Mouse (Mus musculus): ENCODE results near the gene Ttf1.

The Ttf1 gene

DNA sequence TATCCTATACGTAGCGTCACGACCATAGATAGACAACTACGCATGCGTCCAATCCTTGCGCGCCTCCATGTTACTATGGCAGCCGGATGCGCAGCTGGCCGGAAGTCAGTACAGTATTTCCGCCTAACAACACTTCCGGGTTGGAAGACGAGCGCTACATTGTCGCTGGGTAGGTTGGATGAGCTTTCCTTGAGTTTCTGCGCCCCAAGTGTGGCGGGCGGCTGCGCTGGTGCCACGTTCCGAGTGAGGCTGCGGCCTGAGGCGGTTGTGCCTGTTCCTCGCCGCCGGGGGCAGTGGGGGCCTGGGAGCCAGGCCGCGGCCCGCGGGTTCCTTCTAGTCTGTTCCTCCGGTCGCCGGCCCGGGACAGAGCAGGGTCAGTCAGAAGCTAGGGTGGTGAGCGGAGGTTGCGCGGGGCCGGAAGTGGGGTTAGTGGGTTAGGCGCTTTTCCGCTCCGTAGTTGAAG lies at the start of gene Ttf1:
TSS of gene Ttf1 (plus strand) at position 128 of the 463 bp plus-strand sequence.
- DNase-seq (ENCODE audit: low spot score), result peak; percentile 90

DNA sequence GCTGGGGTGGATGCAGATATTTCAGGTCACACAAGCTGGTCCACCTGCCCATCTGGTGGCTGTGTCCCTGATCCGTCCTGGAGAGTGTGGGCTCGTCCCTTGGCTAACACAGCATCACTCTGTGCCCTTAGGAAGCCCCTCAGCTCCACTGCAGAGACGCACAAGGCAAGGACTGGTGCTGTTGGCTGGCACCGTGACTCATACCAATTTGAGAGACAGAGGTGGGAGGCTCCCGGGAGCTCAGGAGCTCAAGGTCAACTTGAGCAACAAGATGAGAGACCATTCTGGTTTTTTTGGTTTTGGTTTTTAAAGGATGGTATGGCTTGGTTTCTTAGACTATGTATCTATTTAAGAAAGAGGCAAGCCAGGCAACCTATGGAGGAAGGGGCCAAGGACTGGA lies 47.5 kb upstream of the Ttf1 start:
- no peak for DNase-seq (ENCODE audit: low spot score)

- DNase-seq (ENCODE audit: low spot score), result no peak
These were observed 43.2 kb upstream of the Ttf1 start for GRCm38 (mm10) chr2:29016599-29017587.

DNA sequence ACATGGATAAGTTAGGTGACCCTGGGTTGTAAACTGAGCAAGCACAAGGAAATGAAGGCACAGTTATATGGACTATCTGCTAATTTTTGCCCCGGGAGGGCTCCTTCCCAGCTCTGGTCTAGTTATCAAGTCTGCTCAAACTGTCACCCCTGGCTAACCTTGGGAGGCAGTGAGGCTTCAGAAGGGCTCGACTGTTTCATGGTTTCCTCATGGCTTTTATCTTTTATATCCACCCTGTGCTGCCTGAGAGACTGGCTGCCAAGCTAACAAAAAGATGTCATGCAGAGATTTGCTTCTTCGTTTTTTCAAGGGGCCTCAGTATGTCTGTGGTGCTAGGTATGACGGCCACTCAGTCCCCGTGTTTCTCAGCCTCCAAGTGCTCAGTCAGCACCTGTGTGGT lies 41.4 kb upstream of the Ttf1 start:
- DNase-seq (ENCODE audit: low spot score), result no peak

DNA sequence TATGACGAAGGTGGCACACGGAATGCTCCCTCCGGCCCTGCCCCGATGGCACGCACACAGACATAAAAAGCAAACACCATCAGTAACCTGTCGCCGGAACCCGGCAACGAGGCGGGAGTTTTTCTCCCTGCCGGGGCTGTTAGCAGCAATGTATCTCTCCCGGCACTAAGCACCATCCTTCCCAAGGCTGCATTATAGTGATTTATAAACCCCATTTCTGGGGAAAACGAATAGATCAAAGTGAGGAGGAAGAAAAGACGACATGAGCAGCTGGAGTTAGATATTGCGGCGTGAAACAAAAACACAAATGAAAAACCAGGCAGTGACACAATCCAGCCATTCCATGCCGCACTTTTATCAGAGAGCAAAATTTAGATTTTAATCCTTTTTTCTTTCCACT lies 39.0 kb upstream of the Ttf1 start:
- DNase-seq (ENCODE audit: low spot score), result no peak

DNA sequence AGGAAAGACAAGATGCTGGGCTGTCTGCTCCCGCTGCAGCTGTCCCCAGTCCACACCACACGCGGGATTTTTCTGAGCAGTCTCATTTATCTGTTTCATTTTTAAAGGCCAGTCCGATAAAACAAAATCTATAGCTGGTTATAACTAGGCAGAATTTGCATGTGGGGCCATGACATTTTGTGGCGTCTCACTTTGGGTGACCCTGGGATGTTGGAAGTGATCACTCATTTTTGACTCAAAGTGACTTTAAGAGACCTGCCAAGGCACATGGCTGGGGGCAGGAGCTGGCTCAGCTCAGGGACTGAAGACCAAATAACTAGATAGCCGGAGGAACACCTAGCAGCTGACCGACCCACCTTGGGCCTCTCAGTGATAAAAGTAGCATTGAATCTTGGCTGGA lies 37.1 kb upstream of the Ttf1 start:
- no peak for DNase-seq (ENCODE audit: low spot score)

GRCm38 (mm10) chr2:29025284-29025683 lies 34.8 kb upstream of the Ttf1 start:
- DNase-seq (ENCODE audit: low spot score), result no peak

DNA sequence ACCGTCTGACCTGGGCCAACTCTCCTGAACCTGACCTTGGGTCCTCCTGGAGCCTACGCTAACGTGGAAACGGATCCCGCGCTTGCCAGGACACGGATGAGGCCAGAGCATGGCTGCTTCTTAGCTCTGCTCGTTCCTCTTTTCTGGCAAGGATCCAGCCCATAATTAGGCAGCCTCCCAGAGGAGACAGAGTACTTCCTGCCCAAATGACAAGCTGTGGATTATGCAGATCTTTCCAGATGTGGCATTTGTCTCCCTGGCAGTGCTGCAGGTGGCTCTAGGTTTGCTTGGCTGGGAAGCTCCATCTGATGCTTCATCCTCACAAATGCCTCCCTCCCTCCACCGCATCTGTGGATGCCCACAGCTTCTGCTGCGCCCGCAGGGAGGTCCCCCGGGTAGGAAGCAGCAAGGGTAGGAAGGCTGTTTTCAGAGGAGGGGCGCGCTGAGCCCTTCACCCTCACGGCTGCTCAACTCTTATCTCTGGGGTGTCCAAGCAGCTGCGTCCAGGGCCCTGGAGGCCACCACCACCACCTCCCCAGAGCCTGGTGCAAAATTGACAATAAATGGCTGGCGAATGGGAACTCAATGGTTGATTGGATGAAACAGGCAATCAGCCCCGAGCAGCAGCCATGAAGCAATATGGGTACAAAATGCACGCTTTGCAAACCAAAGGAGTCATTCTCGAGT lies 29.9 kb upstream of the Ttf1 start:
- no peak for DNase-seq (ENCODE audit: low spot score)

- no peak for DNase-seq (ENCODE audit: low spot score)
These were observed 28.1 kb upstream of the Ttf1 start for GRCm38 (mm10) chr2:29031951-29032350.

DNA sequence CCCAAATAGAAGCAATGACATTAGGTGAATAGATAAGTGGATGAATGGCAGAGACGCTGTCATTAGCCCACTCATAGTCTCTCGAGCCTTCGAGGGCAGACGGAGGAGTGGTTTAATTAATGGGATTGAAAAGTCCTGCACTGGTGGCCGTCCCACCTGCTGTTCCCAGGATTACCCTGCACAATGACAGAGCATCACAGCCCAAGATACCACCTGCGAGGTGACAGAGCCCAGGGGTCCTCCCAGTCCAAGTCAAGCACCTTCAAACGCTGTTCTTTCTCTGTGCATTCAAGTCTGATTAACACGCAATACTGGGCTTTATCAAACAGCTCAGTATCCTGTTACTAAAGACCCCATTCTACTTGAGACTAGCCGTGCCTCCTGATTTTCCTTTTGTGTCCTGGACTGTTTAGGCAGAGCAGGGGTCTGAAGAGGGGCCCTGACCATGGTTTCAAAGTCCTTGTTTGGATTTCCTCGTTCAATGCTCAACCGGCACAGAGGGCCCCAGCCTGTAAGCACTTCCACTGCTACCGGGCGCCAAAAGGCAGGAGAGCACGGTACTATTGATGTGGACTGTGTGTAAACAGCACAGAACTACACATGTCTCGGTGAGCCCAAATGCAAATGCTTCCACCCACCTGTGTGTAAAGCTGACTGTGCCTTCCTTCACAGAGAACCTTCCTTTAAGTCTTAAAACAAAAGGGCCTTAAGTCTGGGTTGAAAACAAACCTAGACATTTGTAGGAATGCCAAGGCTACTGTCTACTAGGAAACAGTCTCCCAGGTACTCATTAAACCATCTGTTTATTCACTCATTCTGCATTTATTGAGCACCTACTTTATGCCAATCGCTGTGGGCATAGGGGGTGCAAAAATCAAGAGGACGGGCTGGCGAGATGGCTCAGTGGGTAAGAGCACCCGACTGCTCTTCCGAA lies 25.3 kb upstream of the Ttf1 start:
- no peak for DNase-seq (ENCODE audit: low spot score)

DNA sequence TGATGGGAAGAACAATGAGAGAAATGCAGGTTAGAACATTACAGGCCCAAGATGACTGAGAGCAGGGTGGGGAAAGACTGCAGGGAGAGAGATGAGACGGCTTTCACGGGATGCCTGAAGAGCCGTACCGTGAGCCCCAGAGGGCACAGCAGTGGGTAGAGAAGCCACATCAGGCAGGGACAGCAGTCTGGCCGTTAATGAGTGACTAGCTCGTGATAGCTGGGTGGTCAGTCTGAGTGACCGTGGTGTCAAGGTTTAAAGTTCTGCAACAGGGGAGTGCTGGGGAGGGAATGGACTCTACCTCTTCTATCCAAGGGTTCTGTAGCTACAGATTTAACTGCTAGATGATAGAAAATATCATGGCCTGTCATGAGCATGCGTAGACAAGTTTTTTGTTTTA lies 24.4 kb upstream of the Ttf1 start:
- no peak for DNase-seq (ENCODE audit: low spot score)

- no peak for DNase-seq (ENCODE audit: low spot score)
These were observed 20.3 kb upstream of the Ttf1 start for GRCm38 (mm10) chr2:29039741-29040140.

DNA sequence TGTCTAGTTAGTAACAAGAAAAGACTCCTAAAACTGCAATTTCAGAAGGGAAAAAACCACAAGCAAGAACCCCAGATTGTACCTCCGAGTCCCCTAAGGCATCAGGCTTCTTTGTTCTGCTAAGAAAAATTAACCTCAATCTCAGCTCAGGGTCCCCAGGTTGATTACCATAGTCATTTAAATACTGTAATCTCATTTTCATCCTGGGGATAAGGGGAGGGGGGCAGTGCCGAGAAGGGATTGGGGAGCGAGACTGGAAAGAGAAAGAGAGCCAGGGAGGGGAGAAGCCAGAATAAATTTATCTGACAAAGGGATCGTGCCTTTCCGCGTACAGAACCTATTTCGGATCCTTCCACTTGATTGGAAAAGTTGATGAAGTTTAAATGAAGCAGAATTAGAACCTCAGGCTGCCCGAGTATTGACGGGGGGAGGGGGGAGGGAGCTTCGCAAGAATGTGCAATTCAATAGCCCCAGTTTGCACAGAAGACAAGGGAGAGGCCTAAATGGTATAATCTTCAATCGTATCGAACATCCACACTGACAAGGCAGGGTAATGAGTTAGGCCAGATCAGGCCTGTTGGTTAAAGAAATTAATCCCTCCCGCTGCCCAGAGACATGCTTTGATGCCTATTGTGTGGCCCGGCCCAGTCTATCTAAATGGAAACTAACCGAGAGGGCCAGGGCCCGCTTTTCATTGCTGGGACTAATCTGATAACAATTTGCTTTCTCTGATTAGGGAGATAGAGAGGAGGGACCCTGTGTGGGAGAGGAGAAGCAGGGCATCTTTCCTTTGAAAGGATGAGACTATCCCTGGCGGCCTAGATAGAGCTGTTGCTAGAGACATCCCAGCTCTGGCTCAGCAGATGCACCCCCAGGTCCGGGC lies 19.2 kb upstream of the Ttf1 start:
- DNase-seq (ENCODE audit: low spot score), result no peak

DNA sequence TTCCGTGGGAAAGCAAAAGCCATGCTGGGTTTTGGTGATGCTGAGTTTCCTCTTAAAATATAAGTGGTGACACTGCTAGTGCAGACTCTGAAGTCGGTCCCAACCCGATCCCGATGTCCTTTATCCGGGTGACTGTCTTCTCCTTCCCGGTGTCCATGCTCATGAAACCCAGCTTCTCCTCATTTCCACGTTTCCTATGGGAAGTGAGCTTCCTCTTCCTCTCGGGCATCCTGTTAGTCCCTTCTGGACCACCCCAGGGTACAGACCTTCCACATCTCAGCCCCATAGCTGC lies 18.6 kb upstream of the Ttf1 start:
- no peak for DNase-seq (ENCODE audit: low spot score)

GRCm38 (mm10) chr2:29042124-29042523 lies 17.9 kb upstream of the Ttf1 start:
- DNase-seq (ENCODE audit: low spot score), result no peak

- no peak for DNase-seq (ENCODE audit: low spot score)
These were observed 13.9 kb upstream of the Ttf1 start for GRCm38 (mm10) chr2:29046151-29046550.

GRCm38 (mm10) chr2:29051932-29052331 lies 8.1 kb upstream of the Ttf1 start:
- DNase-seq (ENCODE audit: low spot score), result no peak

- DNase-seq (ENCODE audit: low spot score), result peak; percentile 56
These were observed 7.1 kb upstream of the Ttf1 start for GRCm38 (mm10) chr2:29052943-29053454.

- DNase-seq (ENCODE audit: low spot score), result peak; percentile 62
These were observed 6.1 kb upstream of the Ttf1 start for GRCm38 (mm10) chr2:29053802-29054544.

DNA sequence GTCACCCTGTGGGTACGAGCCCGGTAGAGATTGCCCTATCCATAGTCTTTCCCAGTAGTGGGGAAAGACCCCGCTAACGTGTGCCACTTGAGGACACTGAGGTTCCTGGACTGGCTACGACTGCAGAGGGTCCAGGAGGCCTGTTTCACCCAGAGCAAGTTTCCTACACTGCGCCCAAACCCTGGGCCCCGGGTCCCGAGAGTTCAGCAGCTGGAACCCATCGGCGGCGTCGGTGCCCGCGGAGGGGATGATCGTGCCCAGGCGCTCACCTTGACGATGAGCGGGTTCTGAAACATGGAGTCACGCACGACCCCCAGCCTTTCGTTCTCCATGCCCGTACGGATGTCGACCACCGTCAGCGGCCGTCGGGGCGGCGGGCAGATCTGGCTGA lies 5.5 kb upstream of the Ttf1 start:
- DNase-seq (ENCODE audit: low spot score), result no peak

Data from c-Kit-positive CD71-positive TER-119-positive erythroid progenitor cells, embryonic 14.5 days (primary cell).